Mouse (Mus musculus) cortical plate, adult 2 months (tissue): Measurements from ENCODE around the gene Dnajc17.

Experiments used
- CTCF ChIP-seq: fragments of 200-500 bp; IDR thresholded peaks from 2 replicates; pipeline ENCODE4 v1.5.1; 2011; ENCODE audit warnings: mild to moderate bottlenecking, control low read depth, low read length; ENCODE audit not compliant: insufficient read depth; ENCODE audit errors: extremely low read depth
- POLR2A ChIP-seq: fragments of 200-500 bp; IDR thresholded peaks from 2 replicates; pipeline ENCODE4 v1.6.1; 2011; ENCODE audit warnings: mild to moderate bottlenecking, low read length, control low read depth; ENCODE audit not compliant: insufficient read depth; ENCODE audit errors: extremely low read depth

GRCm38 (mm10) chr2:119145199-119145598 is 63.4 kb downstream of the Dnajc17 start:
- TF ChIP-seq CTCF, result no peak
- no peak for TF ChIP-seq POLR2A
